Mouse (Mus musculus): ENCODE results near the gene Rer1. TPM values are rescaled to one million over a fixed set of nuclear protein-coding genes. Genes with fewer than 3 reads are reported as not detected.

Rer1 gene
- polyA plus RNA-seq, 1 experiment from 2014 or later, result 160 TPM

GRCm38 (mm10) chr4:155050116-155050515, 36.1 kb downstream of the Rer1 start:
- TF ChIP-seq CTCF (IDR thresholded peaks at IDR 0.05; ENCODE audit: low read depth), result no peak
- DNase-seq (no peak), ATAC-seq (ENCODE audit: insufficient read depth) (no peak)
- H3K27me3 ChIP-seq (ENCODE audit: insufficient read depth, low read length), result peaks cover 2% of the 10 kb centered on the region; the same call in 1 of the 2 replicates
- H3K36me3 ChIP-seq (ENCODE audit: insufficient read depth), result no peaks in the 10 kb centered on the region
- H3K4me3 ChIP-seq (ENCODE audit: low read depth, low read length), result no peak overlapping the region
- H3K9me3 ChIP-seq (ENCODE audit: low read depth, low read length), result no peaks in the 10 kb centered on the region
- no peak overlapping the region for H3K4me2 ChIP-seq
- WGBS, result 67% methylated on average over 7 of the region's 7 CpGs
- H3K27ac ChIP-seq (ENCODE audit: low read depth), result no peak overlapping the region
- no peaks in the 10 kb centered on the region for H3K4me1 ChIP-seq (ENCODE audit: insufficient read depth)
- no peak overlapping the region for H3K9ac ChIP-seq

- no peaks in the 10 kb centered on the region for H3K4me1 ChIP-seq (ENCODE audit: insufficient read depth)
- no peak overlapping the region for H3K4me2 ChIP-seq
- no peak for ATAC-seq (ENCODE audit: insufficient read depth)
- 80% methylated on average over 14 of the region's 14 CpGs for WGBS
- H3K36me3 ChIP-seq (ENCODE audit: insufficient read depth), result no peaks in the 10 kb centered on the region
- H3K27me3 ChIP-seq (ENCODE audit: insufficient read depth, low read length), result peaks cover 35% of the 10 kb centered on the region
- no peaks in the 10 kb centered on the region for H3K9me3 ChIP-seq (ENCODE audit: low read depth, low read length)
- H3K27ac ChIP-seq (ENCODE audit: low read depth), result no peak overlapping the region
- DNase-seq, result no peak
- H3K9ac ChIP-seq, result no peak overlapping the region
- no peak overlapping the region for H3K4me3 ChIP-seq (ENCODE audit: low read depth, low read length)
- TF ChIP-seq CTCF (IDR thresholded peaks at IDR 0.05; ENCODE audit: low read depth), result no peak
Measured at GRCm38 (mm10) chr4:155046636-155047035, 39.5 kb downstream of the Rer1 start.

- Histone ChIP-seq H3K27ac (ENCODE audit: low read depth) (no peak overlapping the region), H3K27me3 (ENCODE audit: insufficient read depth, low read length) (peaks cover 48% of the 10 kb centered on the region), H3K4me2 (peak overlapping the region; percentile 59), H3K4me3 (ENCODE audit: low read depth, low read length) (peak overlapping the region; percentile 35), H3K4me1 (ENCODE audit: insufficient read depth) (no peaks in the 10 kb centered on the region), H3K9me3 (ENCODE audit: low read depth, low read length) (no peaks in the 10 kb centered on the region), H3K9ac (no peak overlapping the region), H3K36me3 (ENCODE audit: insufficient read depth) (no peaks in the 10 kb centered on the region)
- no peak for DNase-seq
- 4% methylated on average over 25 of the region's 25 CpGs for WGBS
- no peak for TF ChIP-seq CTCF (IDR thresholded peaks at IDR 0.05; ENCODE audit: low read depth)
- ATAC-seq (ENCODE audit: insufficient read depth), result no peak
Measured at GRCm38 (mm10) chr4:155043289-155043625, 42.9 kb downstream of the Rer1 start.

- DNase-seq, result no peak
- WGBS, result 2% methylated on average over 51 of the region's 65 CpGs
- TF ChIP-seq CTCF (IDR thresholded peaks at IDR 0.05; ENCODE audit: low read depth), result no peak
- H3K9me3 ChIP-seq (ENCODE audit: low read depth, low read length), result no peaks in the 10 kb centered on the region
- peaks cover 48% of the 10 kb centered on the region for H3K27me3 ChIP-seq (ENCODE audit: insufficient read depth, low read length)
- no peak overlapping the region for H3K9ac ChIP-seq
- no peaks in the 10 kb centered on the region for H3K36me3 ChIP-seq (ENCODE audit: insufficient read depth)
- no peak for ATAC-seq (ENCODE audit: insufficient read depth)
- H3K4me2 ChIP-seq, result peak overlapping the region; percentile 59
- H3K27ac ChIP-seq (ENCODE audit: low read depth), result no peak overlapping the region
- H3K4me3 ChIP-seq (ENCODE audit: low read depth, low read length), result peak overlapping the region; percentile 35
- no peaks in the 10 kb centered on the region for H3K4me1 ChIP-seq (ENCODE audit: insufficient read depth)
Measured at GRCm38 (mm10) chr4:155042606-155043288, 43.4 kb downstream of the Rer1 start.

GRCm38 (mm10) chr4:155040696-155041095, 45.5 kb downstream of the Rer1 start:
- Histone ChIP-seq H3K36me3 (ENCODE audit: insufficient read depth) (no peaks in the 10 kb centered on the region), H3K27me3 (ENCODE audit: insufficient read depth, low read length) (peaks cover 48% of the 10 kb centered on the region), H3K9ac (no peak overlapping the region), H3K4me2 (no peak overlapping the region), H3K9me3 (ENCODE audit: low read depth, low read length) (no peaks in the 10 kb centered on the region), H3K4me3 (ENCODE audit: low read depth, low read length) (no peak overlapping the region), H3K4me1 (ENCODE audit: insufficient read depth) (no peaks in the 10 kb centered on the region), H3K27ac (ENCODE audit: low read depth) (no peak overlapping the region)
- DNase-seq (no peak), ATAC-seq (ENCODE audit: insufficient read depth) (no peak)
- no peak for TF ChIP-seq CTCF (IDR thresholded peaks at IDR 0.05; ENCODE audit: low read depth)
- WGBS, result 73% methylated on average over 6 of the region's 6 CpGs

GRCm38 (mm10) chr4:155040197-155040596, 46.0 kb downstream of the Rer1 start:
- H3K27ac ChIP-seq (ENCODE audit: low read depth), result no peak overlapping the region
- 55% methylated on average over 9 of the region's 9 CpGs for WGBS
- H3K4me3 ChIP-seq (ENCODE audit: low read depth, low read length), result no peak overlapping the region
- DNase-seq (no peak), ATAC-seq (ENCODE audit: insufficient read depth) (no peak)
- peaks cover 47% of the 10 kb centered on the region for H3K27me3 ChIP-seq (ENCODE audit: insufficient read depth, low read length)
- no peaks in the 10 kb centered on the region for H3K4me1 ChIP-seq (ENCODE audit: insufficient read depth)
- no peak for TF ChIP-seq CTCF (IDR thresholded peaks at IDR 0.05; ENCODE audit: low read depth)
- H3K36me3 ChIP-seq (ENCODE audit: insufficient read depth), result no peaks in the 10 kb centered on the region
- no peak overlapping the region for H3K9ac ChIP-seq
- H3K9me3 ChIP-seq (ENCODE audit: low read depth, low read length), result no peaks in the 10 kb centered on the region
- H3K4me2 ChIP-seq, result no peak overlapping the region

GRCm38 (mm10) chr4:155034787-155035186, 51.4 kb downstream of the Rer1 start:
- DNase-seq, result no peak
- H3K4me2 ChIP-seq, result no peak overlapping the region
- H3K36me3 ChIP-seq (ENCODE audit: insufficient read depth), result no peaks in the 10 kb centered on the region
- H3K9ac ChIP-seq, result no peak overlapping the region
- no peak overlapping the region for H3K27ac ChIP-seq (ENCODE audit: low read depth)
- no peak for TF ChIP-seq CTCF (IDR thresholded peaks at IDR 0.05; ENCODE audit: low read depth)
- no peaks in the 10 kb centered on the region for H3K9me3 ChIP-seq (ENCODE audit: low read depth, low read length)
- 58% methylated on average over 13 of the region's 13 CpGs for WGBS
- no peak for ATAC-seq (ENCODE audit: insufficient read depth)
- no peaks in the 10 kb centered on the region for H3K4me1 ChIP-seq (ENCODE audit: insufficient read depth)
- H3K4me3 ChIP-seq (ENCODE audit: low read depth, low read length), result no peak overlapping the region
- no peaks in the 10 kb centered on the region for H3K27me3 ChIP-seq (ENCODE audit: insufficient read depth, low read length)
